Mouse (Mus musculus) stomach, embryonic 15.5 days (tissue): Measurements from ENCODE around the gene Gm10668. TPM values are rescaled to one million over a fixed set of nuclear protein-coding genes. Genes with fewer than 3 reads are reported as not detected.
"Not testable (repeated sequence)": the region's sequence is repeated elsewhere in the genome, so short reads cannot be mapped to it uniquely, and the experiment has no call there.

Source experiments
- ATAC-seq: fragments of 200-750 bp; cut with Nextera tagmentation; 2 replicates; pipeline ENCODE4 v1.8.0; 2017; ENCODE audit warnings: low read depth, moderate number of reproducible peaks, moderate TSS enrichment; ENCODE audit not compliant: insufficient read depth, low FRiP score
- H3K27ac ChIP-seq: fragments of 300-500 bp; sonication (generic); 2 replicates; pipeline ENCODE4 v1.5.1; 2015; ENCODE audit warnings: mild to moderate bottlenecking, inconsistent platforms
- H3K27me3 ChIP-seq: fragments of 300-500 bp; sonication (generic); replicated peaks from 2 replicates; pipeline ENCODE4 v1.6.1; 2015; ENCODE audit warnings: inconsistent platforms
- H3K36me3 ChIP-seq: fragments of 300-500 bp; sonication (generic); 2 replicates; pipeline ENCODE4 v1.6.1; 2015; ENCODE audit warnings: inconsistent platforms
- H3K4me1 ChIP-seq: fragments of 300-500 bp; sonication (generic); 2 replicates; pipeline ENCODE4 v1.6.1; 2015; ENCODE audit warnings: inconsistent platforms
- H3K4me2 ChIP-seq: fragments of 300-500 bp; sonication (generic); 2 replicates; pipeline ENCODE4 v1.6.1; 2015; ENCODE audit warnings: mild to moderate bottlenecking, inconsistent platforms
- H3K4me3 ChIP-seq: fragments of 300-500 bp; sonication (generic); replicated peaks from 2 replicates; pipeline ENCODE4 v1.5.1; 2015; ENCODE audit warnings: inconsistent platforms
- H3K9ac ChIP-seq: fragments of 300-500 bp; sonication (generic); 2 replicates; pipeline ENCODE4 v1.6.1; 2015; ENCODE audit warnings: inconsistent platforms
- H3K9me3 ChIP-seq: fragments of 300-500 bp; sonication (generic); 2 replicates; pipeline ENCODE4 v1.6.1; 2016; ENCODE audit warnings: inconsistent platforms
- WGBS: fragments of 180-500 bp; shearing (Covaris S2); methylation state at CpG from one replicate; pipeline ENCODE4 v1.1.7; 2015; 5-methylcytosine and 5-hydroxymethylcytosine counted together
- polyA plus RNA-seq: library from polyadenylated mRNA; unstranded; fragments of >200 nt; fragmentation: Nextera tagmentation; extraction: Ambion mirVana; gene quantifications from 2 replicates; pipeline ENCODE4 v1.2.1, GENCODE M21; 2015

Gm10668 gene
- not detected in 2 replicates for polyA plus RNA-seq

GRCm38 (mm10) chr7:20730524-20730923 lies at the start of gene Gm10668:
Gene Gm10668 (minus strand): TSS chr7:20730624.
- H3K9me3 ChIP-seq, H3K4me3 ChIP-seq, H3K4me1 ChIP-seq, ATAC-seq, H3K27me3 ChIP-seq, H3K27ac ChIP-seq, H3K36me3 ChIP-seq, H3K9ac ChIP-seq, H3K4me2 ChIP-seq: not testable (repeated sequence)
- WGBS = no CpG with 5 or more reads among the region's 1 CpGs

GRCm38 (mm10) chr7:20770885-20771284 lies 40.5 kb upstream of the Gm10668 start, which contains the start of gene Vmn1r112:
Gene Vmn1r112 (plus strand): TSS chr7:20771185.
- H3K27ac ChIP-seq, H3K36me3 ChIP-seq, H3K4me2 ChIP-seq, H3K27me3 ChIP-seq, H3K4me3 ChIP-seq, H3K4me1 ChIP-seq, H3K9me3 ChIP-seq, ATAC-seq, H3K9ac ChIP-seq: not testable (repeated sequence)
- WGBS = no CpG with 5 or more reads among the region's 3 CpGs

- H3K9ac ChIP-seq, H3K9me3 ChIP-seq, H3K27ac ChIP-seq, H3K4me2 ChIP-seq, ATAC-seq, H3K27me3 ChIP-seq, H3K4me1 ChIP-seq, H3K36me3 ChIP-seq, H3K4me3 ChIP-seq: not testable (repeated sequence)
- no CpG with 5 or more reads among the region's 2 CpGs for WGBS
Observed at GRCm38 (mm10) chr7:20703116-20703515, 27.3 kb downstream of the Gm10668 start, which contains the start of gene Vmn1r111. Gene Vmn1r111 (minus strand): TSS chr7:20703216.

Other genes with a start within 250 kb of the Gm10668 start
- not detected in 2 replicates for gene Vmn1r103, start 220.1 kb downstream of the Gm10668 start, polyA plus RNA-seq
- not detected in 2 replicates for gene Vmn1r104, start 196.8 kb downstream of the Gm10668 start, polyA plus RNA-seq
- gene Gm5726, start 184.9 kb downstream of the Gm10668 start, polyA plus RNA-seq = not detected in 2 replicates
- gene Gm4141, start 154.4 kb downstream of the Gm10668 start, polyA plus RNA-seq = not detected in 2 replicates
- gene Gm4513, start 131.6 kb downstream of the Gm10668 start, polyA plus RNA-seq = not detected in 2 replicates
- gene Vmn1r107, start 61.7 kb downstream of the Gm10668 start, polyA plus RNA-seq = not detected in 2 replicates
- not detected in 2 replicates for gene Vmn1r111, start 27.4 kb downstream of the Gm10668 start, polyA plus RNA-seq
- gene Vmn1r112, start 40.6 kb upstream of the Gm10668 start, polyA plus RNA-seq = not detected in 2 replicates
- not detected in 2 replicates for gene Vmn1r113, start 56.7 kb upstream of the Gm10668 start, polyA plus RNA-seq
- gene Vmn1r114, start 81.6 kb upstream of the Gm10668 start, polyA plus RNA-seq = not detected in 2 replicates
- gene Vmn1r115, start 114.4 kb upstream of the Gm10668 start, polyA plus RNA-seq = not detected in 2 replicates
- gene Vmn1r116, start 141.6 kb upstream of the Gm10668 start, polyA plus RNA-seq = not detected in 2 replicates
- not detected in 2 replicates for gene Vmn1r117, start 153.5 kb upstream of the Gm10668 start, polyA plus RNA-seq
- not detected in 2 replicates for gene Vmn1r118, start 181.7 kb upstream of the Gm10668 start, polyA plus RNA-seq